Mouse (Mus musculus) mesoderm, embryonic 11.5 days (tissue): ENCODE measurements around the gene Cacna1f.

Experiments
- DNase-seq: peaks from one replicate; pipeline ENCODE4 v3.0.0-alpha.2; 2012; ENCODE audit warnings: low read depth, low spot score

The Cacna1f gene

GRCm38 (mm10) chrX:7632560-7632959, 25.7 kb downstream of the Cacna1f start:
- DNase-seq, result no peak

DNA sequence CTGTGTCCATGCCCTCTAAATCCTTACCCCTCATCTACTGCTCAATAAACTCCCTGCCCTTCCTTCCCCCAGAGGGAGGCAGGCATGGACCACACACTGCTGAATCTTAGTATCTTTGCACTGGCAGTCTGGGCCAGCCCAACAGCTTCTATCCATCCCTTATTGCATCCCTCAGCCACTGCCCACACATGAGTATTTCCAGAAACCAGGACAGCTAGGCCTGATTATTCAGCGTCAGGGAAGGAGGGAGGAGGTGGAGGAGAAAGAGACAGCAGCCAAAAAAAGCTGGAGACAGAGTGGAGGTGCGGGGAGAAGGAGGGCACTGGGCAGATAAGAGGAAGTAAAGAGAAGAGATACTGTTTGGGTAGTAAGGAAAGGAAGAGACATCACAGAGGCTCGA, 28.2 kb downstream of the Cacna1f start:
- no peak for DNase-seq

GRCm38 (mm10) chrX:7638401-7639091, 31.7 kb downstream of the Cacna1f start, which contains the start of gene Syp:
Gene Syp (plus strand): TSS chrX:7638471.
- DNase-seq, result peak; percentile 84

DNA sequence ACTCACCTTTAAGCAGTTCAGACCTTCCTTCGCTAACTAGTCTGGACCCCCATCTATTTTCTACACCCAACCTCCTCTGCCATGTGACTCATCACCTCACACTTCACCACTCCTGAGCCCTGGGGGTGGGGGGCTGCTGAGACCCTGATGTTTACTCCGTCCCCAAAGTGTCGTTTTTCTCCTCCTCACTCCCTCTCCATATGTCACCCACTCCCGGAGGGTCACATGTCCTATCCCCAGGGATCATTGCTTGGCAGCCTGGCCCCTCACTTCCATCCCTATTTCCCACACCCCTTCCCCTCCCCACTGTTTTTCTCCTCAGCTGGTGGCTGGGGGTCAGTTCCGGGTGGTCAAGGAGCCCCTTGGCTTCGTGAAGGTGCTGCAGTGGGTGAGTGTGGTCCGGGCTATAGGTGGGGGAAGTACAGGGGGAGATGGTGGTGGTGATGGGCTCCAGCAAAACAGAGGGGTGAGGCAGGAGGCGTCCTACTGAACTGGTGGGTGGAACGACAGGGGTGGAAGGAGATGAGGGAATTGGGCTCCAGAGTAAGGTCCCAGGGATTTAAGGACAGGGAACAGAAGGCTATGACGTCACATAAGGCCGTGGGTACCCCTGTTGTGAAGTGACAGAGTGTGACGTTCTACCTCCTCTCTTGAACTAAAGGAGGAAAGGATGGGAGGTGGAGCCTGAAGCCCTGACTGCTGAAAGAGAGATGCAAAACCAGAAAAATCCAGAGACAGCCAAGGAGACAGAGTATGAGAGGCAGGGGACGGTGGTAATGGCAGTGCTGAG, 32.8 kb downstream of the Cacna1f start:
- no peak for DNase-seq

GRCm38 (mm10) chrX:7640785-7641184, 33.9 kb downstream of the Cacna1f start:
- DNase-seq, result no peak

DNA sequence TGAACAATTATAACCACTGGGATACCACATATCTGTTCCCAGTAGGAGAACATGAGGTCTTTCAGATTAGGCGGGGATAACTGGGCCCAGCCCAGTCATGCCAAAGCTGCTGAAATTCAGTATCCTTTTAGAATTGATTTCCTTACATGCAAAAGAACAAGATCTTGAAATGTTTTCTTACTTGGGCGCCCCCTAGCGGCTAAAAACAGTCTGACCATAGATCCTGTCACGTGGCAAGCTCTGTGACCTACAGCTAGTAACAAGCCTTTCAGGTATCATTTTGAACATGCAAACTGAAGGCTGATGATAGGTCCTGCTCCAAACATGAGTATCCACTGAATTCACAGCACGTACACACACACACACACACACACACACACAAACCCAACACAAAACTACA, 38.5 kb downstream of the Cacna1f start:
- peak; percentile 74 for DNase-seq

GRCm38 (mm10) chrX:7648671-7649304, 41.9 kb downstream of the Cacna1f start:
- DNase-seq, result peak; percentile 92

GRCm38 (mm10) chrX:7657221-7657639, 50.3 kb downstream of the Cacna1f start, which contains the start of gene Prickle3:
Gene Prickle3 (plus strand): TSS chrX:7657260.
- DNase-seq, result no peak

DNA sequence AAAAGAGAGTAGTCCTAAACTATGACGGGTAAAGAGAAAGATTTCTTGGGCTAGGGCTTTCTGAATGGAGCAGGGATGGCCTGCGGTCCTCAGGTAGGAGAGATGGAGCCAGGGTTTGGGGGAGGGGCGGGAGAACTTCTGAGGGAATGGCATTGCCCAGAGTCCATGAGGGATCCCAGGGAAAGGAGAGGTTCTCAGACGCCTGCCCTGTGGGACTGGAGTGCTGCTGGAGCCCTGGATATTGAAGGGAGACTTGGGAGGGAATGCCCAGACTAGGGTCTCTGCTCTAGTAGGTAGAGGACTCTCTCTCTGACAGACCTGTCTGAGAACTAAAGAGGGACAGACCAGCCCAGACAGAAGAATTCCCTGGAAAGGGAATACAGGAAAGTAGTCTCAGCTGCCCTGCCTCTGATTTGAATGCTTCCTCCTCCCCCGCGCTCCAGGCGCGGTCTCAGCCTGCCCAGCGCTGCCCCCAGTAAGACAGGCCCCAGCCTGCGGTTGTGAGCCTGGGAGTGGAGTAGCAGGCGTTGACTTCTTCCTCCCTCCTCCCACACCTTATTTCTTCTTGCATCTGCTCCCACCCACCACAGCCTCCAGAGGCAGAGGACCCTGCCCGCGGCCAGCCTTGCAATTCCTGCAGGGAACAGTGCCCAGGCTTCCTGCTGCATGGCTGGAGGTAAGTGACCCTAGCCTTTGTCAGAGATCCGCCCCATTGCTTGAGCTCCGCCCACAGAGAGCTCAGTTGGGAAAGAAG, 51.3 kb downstream of the Cacna1f start:
- peak; percentile 47 for DNase-seq

- no peak for DNase-seq
Observed at GRCm38 (mm10) chrX:7658785-7659589, 52.1 kb downstream of the Cacna1f start.

GRCm38 (mm10) chrX:7661086-7661485, 54.2 kb downstream of the Cacna1f start:
- DNase-seq, result no peak

GRCm38 (mm10) chrX:7662936-7663335, 56.1 kb downstream of the Cacna1f start:
- no peak for DNase-seq

- DNase-seq, result no peak
Observed at GRCm38 (mm10) chrX:7664791-7665190, 57.9 kb downstream of the Cacna1f start.

- DNase-seq, result no peak
Observed at GRCm38 (mm10) chrX:7665739-7666502, 59.0 kb downstream of the Cacna1f start.

DNA sequence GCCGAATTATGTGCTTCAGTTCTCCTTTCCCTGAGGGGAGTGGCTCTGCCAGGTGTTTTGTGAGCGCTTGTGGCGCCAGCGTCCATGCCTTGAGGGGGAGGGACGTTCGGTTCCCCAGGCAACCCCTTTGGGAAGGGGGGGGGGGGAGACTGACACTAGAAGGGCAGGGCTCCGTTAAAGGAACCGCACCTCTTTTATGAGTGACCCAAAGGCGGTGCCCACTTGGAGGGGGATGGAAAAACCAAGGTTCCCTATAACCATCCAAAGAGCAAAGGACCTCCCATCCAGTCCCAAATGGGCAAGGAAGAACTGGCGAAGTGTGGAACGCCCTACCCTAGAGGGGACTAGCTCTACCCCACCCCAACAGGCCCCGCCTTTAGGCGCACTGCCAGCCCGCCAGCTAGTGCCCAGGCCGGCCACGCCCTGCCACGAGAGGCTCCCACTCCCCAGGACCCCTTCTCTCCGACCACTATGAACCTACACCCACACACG, 63.6 kb downstream of the Cacna1f start:
- DNase-seq, result peak; percentile 56

DNA sequence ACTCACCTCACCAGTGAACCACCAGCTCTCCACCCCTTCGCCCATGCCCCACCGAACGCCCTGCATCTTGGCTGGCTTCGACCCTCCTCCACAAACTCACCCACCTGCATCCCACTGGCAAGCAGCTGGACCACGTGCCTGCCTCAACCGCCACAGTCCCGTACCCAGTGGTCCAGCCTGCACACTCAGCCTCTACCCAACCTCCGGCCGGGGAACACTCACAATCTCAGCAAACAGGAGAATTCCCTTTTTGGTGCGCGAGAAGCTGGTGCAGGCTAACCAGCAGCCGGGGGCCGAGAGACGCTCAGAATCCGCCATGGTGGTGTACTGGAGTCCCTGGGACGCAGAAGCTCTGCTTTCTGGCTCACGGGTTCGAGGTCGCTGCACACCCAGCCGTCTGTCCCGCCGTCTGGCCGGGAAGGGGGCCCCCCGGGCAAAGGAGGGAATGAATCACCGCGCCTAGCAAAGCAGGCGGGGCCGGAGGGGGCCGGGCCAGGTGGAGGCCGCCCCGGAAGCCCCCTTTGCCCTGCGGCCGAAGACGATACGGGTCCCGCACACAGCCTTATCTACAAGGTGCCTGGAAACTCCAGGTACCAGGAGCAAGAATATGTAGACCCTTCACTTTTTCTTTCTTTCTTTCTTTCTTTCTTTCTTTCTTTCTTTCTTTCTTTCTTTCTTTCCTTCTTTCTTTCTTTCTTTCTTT, 64.2 kb downstream of the Cacna1f start, which contains the start of gene Plp2:
Gene Plp2 (minus strand): TSS at position 470 of the 703 bp plus-strand sequence.
- DNase-seq, result no peak

DNA sequence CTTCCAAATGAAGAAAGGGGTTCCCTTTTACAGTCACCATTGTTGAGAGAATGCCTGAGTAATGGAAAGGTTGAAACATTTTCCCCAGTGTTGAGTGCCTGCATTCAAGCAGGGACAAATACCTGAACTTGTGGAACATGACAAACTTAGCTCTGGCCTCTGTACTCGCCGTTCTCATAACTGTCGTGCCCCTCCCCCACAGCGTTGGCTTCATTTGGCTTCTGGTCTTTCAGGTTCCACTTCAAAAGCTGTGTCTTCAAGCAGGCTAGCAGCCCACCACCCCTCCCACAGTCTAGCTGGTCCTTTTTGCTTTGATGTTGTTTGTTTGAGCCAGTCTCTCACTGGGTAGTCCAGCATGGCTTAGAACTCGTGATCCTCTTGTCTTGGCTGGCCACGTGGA, 65.9 kb downstream of the Cacna1f start:
- no peak for DNase-seq

DNA sequence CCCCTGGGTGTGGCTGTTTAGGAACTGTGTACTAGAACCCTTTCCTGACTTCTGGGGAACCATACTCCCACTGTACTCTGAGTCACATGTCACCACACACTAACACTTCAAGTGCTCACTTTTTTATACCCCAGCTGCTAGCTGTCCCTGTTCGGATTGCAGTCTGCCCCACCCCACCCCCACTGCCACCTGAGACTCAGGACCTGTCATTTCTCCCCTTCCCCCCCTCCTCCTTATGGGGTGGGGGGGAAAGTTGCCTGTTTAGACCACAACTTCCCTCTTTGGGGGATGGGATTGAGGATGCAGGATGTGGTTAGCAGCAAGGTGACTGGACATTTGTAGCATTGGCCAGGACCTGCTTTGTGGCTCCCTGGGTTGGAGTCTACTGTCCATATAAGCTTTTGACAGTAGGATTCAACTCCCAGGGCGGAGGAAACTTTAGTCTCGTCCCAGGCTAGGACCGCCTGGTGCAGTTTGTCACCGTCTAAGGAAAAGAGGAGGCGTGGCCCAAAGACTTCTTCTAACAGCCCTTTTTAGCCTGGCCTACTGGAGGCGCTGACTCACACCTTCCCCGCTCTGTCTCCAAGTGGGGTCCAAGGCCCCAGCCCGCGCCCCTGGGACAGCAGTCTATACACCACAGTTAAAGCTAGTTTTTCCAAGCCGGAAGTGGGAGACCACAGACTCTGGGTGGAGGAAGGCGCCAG, 66.8 kb downstream of the Cacna1f start:
- peak; percentile 6 for DNase-seq
